16 mouse cellular contexts compared by ENCODE assay signal in the genomic region with DNA sequence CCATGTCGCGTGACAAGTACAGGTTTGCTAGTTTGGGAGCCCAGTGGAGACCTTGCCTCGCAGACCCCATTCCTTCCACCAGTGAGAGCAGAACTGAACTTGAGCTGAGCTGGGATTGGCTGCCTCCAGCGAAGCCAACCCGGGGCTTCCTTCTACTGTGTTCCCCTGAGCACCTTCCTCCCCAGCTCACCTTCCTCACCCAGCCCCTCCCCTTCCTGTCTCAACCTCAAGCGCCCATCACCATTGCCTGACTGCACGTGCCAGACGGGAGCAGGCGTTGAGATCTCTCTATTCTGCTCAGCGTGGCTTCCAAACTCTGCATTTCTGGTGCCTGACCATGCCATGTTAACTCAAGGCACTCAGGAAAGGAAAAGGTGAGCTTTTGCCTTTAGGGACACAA. TPM values are rescaled to one million over a fixed set of nuclear protein-coding genes. Genes with fewer than 3 reads are reported as not detected.
"Had no signal": no experiment of that assay in that cellular context is flagged by ENCODE, and none has a peak within 500 bp of the region (broad histone marks: within the 10 kb centered on the region; RNA-seq: fewer than 3 reads in every experiment).

No protein-coding gene starts in this region.

- H3K4me2 ChIP-seq: limb, embryonic 12.5 days; midbrain, embryonic 13.5 days; neural tube, embryonic 13.5 days had no signal

- ATAC-seq: intestine, embryonic 16.5 days; midbrain, embryonic 13.5 days had no signal

- DNase-seq: kidney, adult 2 months; kidney, postnatal 36 days; liver; lung, adult 18-20 months; retina, postnatal 1 day; right cerebral cortex, postnatal 4 days; spleen, adult 18-20 months had no signal

- H3K4me1 ChIP-seq: midbrain, embryonic 13.5 days had no signal

- H3K4me3 ChIP-seq: limb, embryonic 12.5 days; midbrain, embryonic 13.5 days; myocyte; neural tube, embryonic 13.5 days had no signal

- H3K27ac ChIP-seq: limb, embryonic 12.5 days; liver, embryonic 14.5 days; midbrain, embryonic 13.5 days; neural tube, embryonic 13.5 days had no signal

- H3K36me3 ChIP-seq: limb, embryonic 12.5 days; midbrain, embryonic 13.5 days; neural tube, embryonic 13.5 days had no signal

- H3K9me3 ChIP-seq: limb, embryonic 12.5 days; midbrain, embryonic 13.5 days; neural tube, embryonic 13.5 days had no signal

- H3K9ac ChIP-seq: limb, embryonic 12.5 days; liver, embryonic 14.5 days; midbrain, embryonic 13.5 days; neural tube, embryonic 13.5 days had no signal

RNA-seq across cellular contexts. Expression of gene Fgf8, which starts 15.5 kb away (rescaled TPM):
- polyA plus RNA-seq: kidney, adult 2 months; lung, embryonic 16.5 days; myocyte; neural tube, embryonic 13.5 days; stomach, embryonic 14.5 days; urinary bladder, adult 2 months had no signal
